In the genomic region with DNA sequence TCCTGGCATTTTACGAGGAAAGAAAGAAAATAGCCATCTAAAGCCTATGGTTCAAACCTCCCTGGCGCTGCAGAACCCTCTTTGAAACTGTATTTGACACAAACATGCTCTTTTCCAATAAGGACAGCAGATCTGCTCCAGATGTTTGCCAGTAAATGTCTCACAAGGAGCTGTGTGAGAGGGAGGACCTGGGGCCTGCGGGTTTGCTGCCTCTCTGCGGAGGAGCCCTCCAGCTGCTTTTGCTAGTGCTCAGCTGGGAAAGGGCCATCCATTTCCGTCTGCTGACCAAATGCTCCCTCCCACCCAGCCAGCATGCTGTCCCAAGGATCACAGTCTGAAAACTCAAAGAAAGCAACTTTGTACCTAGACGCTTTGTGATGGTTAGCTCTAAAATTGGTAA, we compare ENCODE assay signal across 14 mouse cellular contexts. TPM values are rescaled to one million over a fixed set of nuclear protein-coding genes. Genes with fewer than 3 reads are reported as not detected.
DNase-seq lines count a peak whose midpoint lies in the region; ATAC-seq lines count a peak whose summit lies in the region.
"Had no signal": no experiment of that assay in that cellular context is flagged by ENCODE, and none has a peak within 500 bp of the region (broad histone marks: within the 10 kb centered on the region; RNA-seq: fewer than 3 reads in every experiment).

No protein-coding gene starts in this region.

- no peaks in the 10 kb centered on the region for H3K36me3 ChIP-seq in kidney, embryonic 16.5 days (ENCODE audit: insufficient read depth, low read length)
- no peaks in the 10 kb centered on the region for H3K36me3 ChIP-seq in embryonic facial prominence, embryonic 10.5 days (replicated peaks)
- no peaks in the 10 kb centered on the region for H3K36me3 ChIP-seq in limb, embryonic 13.5 days

- H3K4me1 ChIP-seq in kidney, embryonic 16.5 days (ENCODE audit: insufficient read depth, low read length), result peaks cover 2% of the 10 kb centered on the region
- H3K4me1 ChIP-seq in embryonic facial prominence, embryonic 10.5 days, result peaks cover 6% of the 10 kb centered on the region
- H3K4me1 ChIP-seq in limb, embryonic 13.5 days, result peaks cover 9% of the 10 kb centered on the region

- WGBS in kidney, embryonic 16.5 days, result 41% methylated on average over 6 of the region's 6 CpGs
- 51% methylated on average over 6 of the region's 6 CpGs for WGBS in embryonic facial prominence, embryonic 10.5 days
- WGBS in limb, embryonic 13.5 days, result 26% methylated on average over 6 of the region's 6 CpGs

- no peak for ATAC-seq in kidney, embryonic 16.5 days (ENCODE audit: low FRiP score, low TSS enrichment)
- 0 out of 2 replicates have a peak, but pooled peaks have one; percentile 40 for ATAC-seq in limb, embryonic 13.5 days (ENCODE audit: low FRiP score, low read depth)
- ATAC-seq: forebrain, postnatal 0 days; hindbrain, postnatal 0 days had no signal

- no peak overlapping the region for H3K4me2 ChIP-seq in kidney, embryonic 16.5 days (replicated peaks; ENCODE audit: low read depth, low read length)
- no peak overlapping the region for H3K4me2 ChIP-seq in limb, embryonic 13.5 days (replicated peaks)
- H3K4me2 ChIP-seq: liver, embryonic 11.5 days had no signal

- no peaks in the 10 kb centered on the region for H3K27me3 ChIP-seq in kidney, embryonic 16.5 days (ENCODE audit: insufficient read depth, low read length)
- H3K27me3 ChIP-seq in embryonic facial prominence, embryonic 10.5 days (replicated peaks; ENCODE audit: low read depth, poor library complexity, severe bottlenecking), result 0 out of 2 replicates have a peak, but pooled peaks cover 6% of the 10 kb centered on the region
- no peaks in the 10 kb centered on the region for H3K27me3 ChIP-seq in limb, embryonic 13.5 days
- H3K27me3 ChIP-seq: CH12.LX had no signal

- no peak overlapping the region for H3K4me3 ChIP-seq in kidney, embryonic 16.5 days (ENCODE audit: low read length)
- no peak overlapping the region for H3K4me3 ChIP-seq in embryonic facial prominence, embryonic 10.5 days
- no peak overlapping the region for H3K4me3 ChIP-seq in limb, embryonic 13.5 days

- H3K9ac ChIP-seq in kidney, embryonic 16.5 days (replicated peaks; ENCODE audit: low read length), result no peak overlapping the region; the same call in 1 of the 2 replicates
- H3K9ac ChIP-seq in limb, embryonic 13.5 days, result peak overlapping the region; percentile 25; the same call in 1 of the 2 replicates
- H3K9ac ChIP-seq: forebrain, postnatal 0 days had no signal

- no peaks in the 10 kb centered on the region for H3K9me3 ChIP-seq in kidney, embryonic 16.5 days (ENCODE audit: low read length)
- no peaks in the 10 kb centered on the region for H3K9me3 ChIP-seq in embryonic facial prominence, embryonic 10.5 days
- H3K9me3 ChIP-seq in limb, embryonic 13.5 days, result no peaks in the 10 kb centered on the region

- peak; percentile 43 for DNase-seq in embryo, embryonic 11 days
- no peak for DNase-seq in embryo, embryonic 10.5 days (ENCODE audit: low spot score)
- no peak for DNase-seq in kidney, adult 18-20 months
- DNase-seq in embryonic facial prominence, embryonic 10.5 days (ENCODE audit: low spot score), result no peak
- no peak for DNase-seq in thymus, postnatal 36 days
- no peak for DNase-seq in cerebellum, adult 11 months
- DNase-seq: forebrain, postnatal 0 days; gastrocnemius, postnatal 10 days; spleen, adult 18-20 months had no signal

- H3K27ac ChIP-seq in kidney, embryonic 16.5 days (ENCODE audit: low read length), result peak overlapping the region; percentile 61
- H3K27ac ChIP-seq in embryonic facial prominence, embryonic 10.5 days (replicated peaks), result 0 out of 2 replicates have a peak overlapping the region, but pooled peaks have one; percentile 19
- no peak overlapping the region for H3K27ac ChIP-seq in limb, embryonic 13.5 days
- H3K27ac ChIP-seq: hindbrain, postnatal 0 days had no signal

RNA-seq across cellular contexts. Expression of gene Hnrnpa3, which starts 40.3 kb away (rescaled TPM):
- polyA plus RNA-seq in kidney, embryonic 16.5 days (2015; fragmentation: Nextera tagmentation; extraction: Ambion mirVana), result 281 and 293 TPM in 2 replicates
- 364 and 384 TPM in 2 replicates for polyA plus RNA-seq in embryonic facial prominence, embryonic 10.5 days (2016; fragmentation: Nextera tagmentation; extraction: Ambion mirVana)
- polyA plus RNA-seq in limb, embryonic 13.5 days (2015; fragmentation: Nextera tagmentation; extraction: Ambion mirVana), result 344 and 364 TPM in 2 replicates
